8 mouse cellular contexts compared by ENCODE assay signal in genomic region chr7:34798039-34798438, GRCm38 (mm10). TPM values are rescaled to one million over a fixed set of nuclear protein-coding genes. Genes with fewer than 3 reads are reported as not detected.
DNase-seq lines count a peak whose midpoint lies in the region; ATAC-seq and TF ChIP-seq lines count a peak whose summit lies in the region.

No protein-coding gene starts in this region.

- no peak overlapping the region for H3K9ac ChIP-seq in heart, embryonic 13.5 days
- H3K9ac ChIP-seq in forebrain, embryonic 11.5 days (ENCODE audit: low read length) = no peak overlapping the region
- H3K9ac ChIP-seq in limb, embryonic 11.5 days (ENCODE audit: low read length) = no peak overlapping the region

- peaks cover 14% of the 10 kb centered on the region for H3K4me1 ChIP-seq in heart, embryonic 13.5 days
- H3K4me1 ChIP-seq in E14TG2a.4 (replicated peaks; ENCODE audit: low read depth, low read length) = peaks cover 64% of the 10 kb centered on the region
- H3K4me1 ChIP-seq in forebrain, embryonic 11.5 days (replicated peaks; ENCODE audit: control insufficient read depth, insufficient read depth, low read length) = peaks cover 13% of the 10 kb centered on the region; the same call in 1 of the 2 replicates
- H3K4me1 ChIP-seq in limb, embryonic 11.5 days (ENCODE audit: control insufficient read depth, insufficient read depth, low read length) = peaks cover 23% of the 10 kb centered on the region

- 7% methylated on average over 12 of the region's 12 CpGs for WGBS in heart, embryonic 13.5 days
- WGBS in forebrain, embryonic 11.5 days = 4% methylated on average over 12 of the region's 12 CpGs
- 2% methylated on average over 12 of the region's 12 CpGs for WGBS in limb, embryonic 11.5 days

- no peak for TF ChIP-seq CTCF in E14TG2a.4 (conservative IDR thresholded peaks at IDR 0.05; ENCODE audit: low read length)

- intact Hi-C loops in heart, postnatal 36 days (cut with DNase I) = no loop called here

- H3K4me2 ChIP-seq in heart, embryonic 13.5 days = peak overlapping the region; percentile 54
- 0 out of 2 replicates have a peak overlapping the region, but pooled peaks have one; percentile 11 for H3K4me2 ChIP-seq in forebrain, embryonic 11.5 days (ENCODE audit: low read depth, low read length, severe bottlenecking)
- peak overlapping the region; percentile 18; the same call in 1 of the 2 replicates for H3K4me2 ChIP-seq in limb, embryonic 11.5 days (ENCODE audit: low read depth, severe bottlenecking)

- no peak overlapping the region for H3K27ac ChIP-seq in heart, embryonic 13.5 days (replicated peaks)
- 0 out of 2 replicates have a peak overlapping the region, but pooled peaks have one; percentile 3 for H3K27ac ChIP-seq in forebrain, embryonic 11.5 days (ENCODE audit: low read depth, low read length)
- no peak overlapping the region for H3K27ac ChIP-seq in limb, embryonic 11.5 days (replicated peaks; ENCODE audit: low read depth, low read length)

- H3K27me3 ChIP-seq in heart, embryonic 13.5 days (replicated peaks) = peaks cover 36% of the 10 kb centered on the region
- H3K27me3 ChIP-seq in E14TG2a.4 (ENCODE audit: insufficient read depth, low read length) = peaks cover 44% of the 10 kb centered on the region
- H3K27me3 ChIP-seq in forebrain, embryonic 11.5 days (ENCODE audit: control insufficient read depth, insufficient read depth, low read length) = no peaks in the 10 kb centered on the region
- no peaks in the 10 kb centered on the region for H3K27me3 ChIP-seq in limb, embryonic 11.5 days (ENCODE audit: control insufficient read depth, insufficient read depth, low read length)

- no peak for DNase-seq in heart, postnatal 36 days
- peak; percentile 56 for DNase-seq in forebrain, embryonic 11.5 days (ENCODE audit: low spot score)
- peak; percentile 41 for DNase-seq in limb, embryonic 11.5 days (ENCODE audit: low spot score)
- DNase-seq in c-Kit-positive CD71-positive TER-119-positive erythroid progenitor cells, embryonic 14.5 days (ENCODE audit: low spot score) = no peak
- DNase-seq in spleen, postnatal 36 days (ENCODE audit: low spot score in 2 of 2) = no peak
- DNase-seq in ovary, postnatal 36 days (ENCODE audit: low spot score) = no peak

- no peak for ATAC-seq in heart, embryonic 13.5 days (ENCODE audit: extremely low read depth, insufficient number of reproducible peaks, low FRiP score, low TSS enrichment)
- ATAC-seq in forebrain, embryonic 11.5 days (replicated peaks; ENCODE audit: low FRiP score) = peak; percentile 33
- ATAC-seq in limb, embryonic 11.5 days (ENCODE audit: insufficient number of reproducible peaks, low FRiP score, low TSS enrichment, low read depth) = peak; percentile 67; the same call in 1 of the 2 replicates

- H3K4me3 ChIP-seq in heart, embryonic 13.5 days = peak overlapping the region; percentile 6; the same call in 1 of the 2 replicates
- peak overlapping the region; percentile 45 for H3K4me3 ChIP-seq in E14TG2a.4 (replicated peaks; ENCODE audit: low read length)
- H3K4me3 ChIP-seq in forebrain, embryonic 11.5 days (ENCODE audit: low read depth, low read length) = no peak overlapping the region
- no peak overlapping the region for H3K4me3 ChIP-seq in limb, embryonic 11.5 days (ENCODE audit: low read depth, low read length)

- no peaks in the 10 kb centered on the region for H3K36me3 ChIP-seq in heart, embryonic 13.5 days
- no peaks in the 10 kb centered on the region for H3K36me3 ChIP-seq in E14TG2a.4 (ENCODE audit: insufficient read depth, low read length)
- H3K36me3 ChIP-seq in forebrain, embryonic 11.5 days (ENCODE audit: control insufficient read depth, insufficient read depth, low read length) = no peaks in the 10 kb centered on the region
- no peaks in the 10 kb centered on the region for H3K36me3 ChIP-seq in limb, embryonic 11.5 days (ENCODE audit: control insufficient read depth, insufficient read depth, low read length)

- H3K9me3 ChIP-seq in heart, embryonic 13.5 days = no peaks in the 10 kb centered on the region
- no peaks in the 10 kb centered on the region for H3K9me3 ChIP-seq in E14TG2a.4 (ENCODE audit: low read length)
- H3K9me3 ChIP-seq in forebrain, embryonic 11.5 days (ENCODE audit: control insufficient read depth, low read length) = no peaks in the 10 kb centered on the region
- no peaks in the 10 kb centered on the region for H3K9me3 ChIP-seq in limb, embryonic 11.5 days (ENCODE audit: control insufficient read depth, low read length)

RNA-seq across cellular contexts. Expression of gene Chst8, which starts 14.5 kb away (rescaled TPM):
- polyA plus RNA-seq in heart, embryonic 13.5 days (2015; fragmentation: Nextera tagmentation; extraction: Ambion mirVana) = 0.91 and 1.6 TPM in 2 replicates
- under 1 TPM in 1 of 2 experiments, not detected in 1; 0.24 TPM for total RNA-seq in heart, postnatal 36 days (2021)
- 11.4 and 12.0 TPM in 2 replicates for polyA plus RNA-seq in forebrain, embryonic 11.5 days (2014; fragmentation: Nextera tagmentation; extraction: Ambion mirVana)
- 1.2 and 2.6 TPM in 2 replicates for polyA plus RNA-seq in limb, embryonic 11.5 days (2014; fragmentation: Nextera tagmentation; extraction: Ambion mirVana)

Comparison
In these comparisons a context has a peak if more than half of its experiments do, and no peak if none do; other contexts are left out.
1. H3K4me3 ChIP-seq: peak in heart, embryonic 13.5 days (single experiment) and E14TG2a.4 (single experiment); none in forebrain, embryonic 11.5 days (single experiment) and limb, embryonic 11.5 days (single experiment).
2. DNase-seq: peak in forebrain, embryonic 11.5 days (single experiment) and limb, embryonic 11.5 days (single experiment); none in heart, postnatal 36 days (0 of 2), c-Kit-positive CD71-positive TER-119-positive erythroid progenitor cells, embryonic 14.5 days (single experiment), spleen, postnatal 36 days (0 of 2) and ovary, postnatal 36 days (single experiment).
3. Peak in every context shown above with its lines, with median percentiles within 50 percentile points of each other: H3K4me2 ChIP-seq.